Mouse (Mus musculus) stomach, postnatal 0 days (tissue): Measurements from ENCODE around the gene Rimbp2. TPM values are rescaled to one million over a fixed set of nuclear protein-coding genes. Genes with fewer than 3 reads are reported as not detected.

Experiments used
- ATAC-seq: fragments of 200-750 bp; cut with Nextera tagmentation; 2 replicates; pipeline ENCODE4 v1.8.0; 2017; ENCODE audit not compliant: low FRiP score, low TSS enrichment
- DNase-seq: peaks from one replicate; pipeline ENCODE4 v3.0.0-alpha.2; 2016; ENCODE audit warnings: low spot score
- H3K27ac ChIP-seq: fragments of 300-500 bp; sonication (generic); replicated peaks from 2 replicates; pipeline ENCODE4 v1.5.1; 2014; ENCODE audit warnings: mild to moderate bottlenecking, control low read depth
- H3K27me3 ChIP-seq: fragments of 300-500 bp; sonication (generic); 2 replicates; pipeline ENCODE4 v1.6.1; 2014; ENCODE audit warnings: low read length; ENCODE audit not compliant: control insufficient read depth, insufficient read depth
- H3K36me3 ChIP-seq: fragments of 300-500 bp; sonication (generic); 2 replicates; pipeline ENCODE4 v1.6.1; 2014; ENCODE audit warnings: low read length, mixed read lengths; ENCODE audit not compliant: control insufficient read depth, insufficient read depth
- H3K4me1 ChIP-seq: fragments of 300-500 bp; sonication (generic); replicated peaks from 2 replicates; pipeline ENCODE4 v1.6.1; 2014; ENCODE audit warnings: antibody characterized with exemption; ENCODE audit not compliant: control insufficient read depth, insufficient read depth
- H3K4me2 ChIP-seq: fragments of 300-500 bp; sonication (generic); replicated peaks from 2 replicates; pipeline ENCODE4 v1.6.1; 2014; ENCODE audit warnings: low read depth, mild to moderate bottlenecking, control low read depth, moderate library complexity
- H3K4me3 ChIP-seq: fragments of 300-500 bp; sonication (generic); 2 replicates; pipeline ENCODE4 v1.5.1; 2014; ENCODE audit warnings: low read depth, low read length, control low read depth
- H3K9ac ChIP-seq: fragments of 300-500 bp; sonication (generic); 2 replicates; pipeline ENCODE4 v1.6.1; 2014; ENCODE audit warnings: mild to moderate bottlenecking, low read length, control low read depth, mixed read lengths
- H3K9me3 ChIP-seq: fragments of 300-500 bp; sonication (generic); 2 replicates; pipeline ENCODE4 v1.6.1; 2016; ENCODE audit warnings: low read length; ENCODE audit not compliant: control insufficient read depth
- CTCF ChIP-seq: IDR thresholded peaks from 2 replicates; pipeline ENCODE4 v1.5.1; 2016; ENCODE audit warnings: antibody characterized with exemption, low read depth, mild to moderate bottlenecking, moderate library complexity
- EP300 ChIP-seq: optimal IDR thresholded peaks from 2 replicates; pipeline ENCODE3; 2016; ENCODE audit warnings: antibody characterized with exemption
- WGBS: fragments of 180-500 bp; shearing (Covaris S2); extraction: QIAGEN DNeasy Blood & Tissue Kit; methylation state at CpG from one replicate; pipeline ENCODE4 v1.1.7; 2014; 5-methylcytosine and 5-hydroxymethylcytosine counted together
- polyA plus RNA-seq: library from polyadenylated mRNA; unstranded; fragments of >200 nt; fragmentation: Nextera tagmentation; extraction: Ambion mirVana; gene quantifications from 2 replicates; pipeline ENCODE4 v1.2.1, GENCODE M21; 2015

Rimbp2 gene
- polyA plus RNA-seq, 1 experiment from 2014 or later, result 0.17 TPM

DNA sequence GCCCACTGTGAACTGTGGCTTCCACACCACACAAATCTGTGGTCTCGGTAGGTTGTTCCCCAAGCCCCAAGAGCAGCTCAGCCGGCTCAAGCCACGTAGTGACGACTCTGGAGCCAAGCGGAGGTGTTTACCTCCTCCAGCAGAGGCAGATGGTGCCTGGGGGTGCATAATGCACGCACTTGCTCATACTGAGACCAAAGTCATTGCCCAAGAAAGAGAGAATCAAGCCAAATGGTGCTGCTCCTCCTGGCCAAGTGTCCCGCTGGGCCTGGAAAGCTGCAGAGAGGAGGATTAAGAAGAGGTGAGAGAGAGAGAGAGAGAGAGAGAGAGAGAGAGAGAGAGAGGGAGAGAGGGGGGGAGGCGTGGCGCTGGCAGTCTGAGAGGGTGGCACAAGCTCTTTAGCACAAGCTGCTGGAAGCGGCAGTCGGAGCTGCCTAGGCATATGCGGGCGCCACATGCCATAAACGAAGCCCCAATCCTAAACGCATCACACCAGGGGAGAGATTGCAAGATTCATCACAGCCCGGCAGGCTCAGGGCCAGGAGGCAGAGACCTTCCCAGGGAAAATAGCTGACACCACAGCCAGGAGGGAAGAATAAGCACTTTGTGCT lies 75.8 kb downstream of the Rimbp2 start:
- H3K27ac ChIP-seq, result no peak overlapping the region
- no peak for TF ChIP-seq EP300
- ATAC-seq, result no peak
- H3K9ac ChIP-seq, result no peak overlapping the region
- no peak for DNase-seq
- H3K36me3 ChIP-seq, result no peaks in the 10 kb centered on the region
- no peaks in the 10 kb centered on the region for H3K4me1 ChIP-seq
- no peak overlapping the region for H3K4me3 ChIP-seq
- H3K27me3 ChIP-seq, result no peaks in the 10 kb centered on the region
- no peaks in the 10 kb centered on the region for H3K9me3 ChIP-seq
- no peak overlapping the region for H3K4me2 ChIP-seq
- WGBS, result 15% methylated on average over 16 of the region's 16 CpGs

DNA sequence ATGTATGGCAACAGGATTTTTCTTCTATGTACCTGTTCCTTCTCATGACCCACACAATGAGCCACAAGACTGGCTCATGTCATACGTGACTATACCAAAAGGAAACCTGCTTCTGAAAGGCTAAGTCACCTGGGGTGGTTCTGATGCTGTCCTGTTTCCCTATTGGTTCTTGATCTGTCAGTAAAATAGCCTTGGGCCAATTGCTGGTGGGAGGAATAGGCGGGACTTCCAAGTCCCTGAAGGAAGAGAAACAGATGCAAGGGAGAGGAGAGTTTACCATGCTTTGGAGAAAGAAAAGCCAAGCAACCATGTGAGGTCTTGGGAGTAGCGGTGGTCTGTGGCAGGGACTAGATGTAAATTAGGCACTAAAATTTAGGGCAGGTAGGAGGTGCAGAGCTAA lies 81.6 kb downstream of the Rimbp2 start:
- no peaks in the 10 kb centered on the region for H3K27me3 ChIP-seq
- no peak overlapping the region for H3K9ac ChIP-seq
- ATAC-seq, result no peak
- no peaks in the 10 kb centered on the region for H3K9me3 ChIP-seq
- 57% methylated on average over 3 of the region's 3 CpGs for WGBS
- H3K4me2 ChIP-seq, result no peak overlapping the region
- H3K27ac ChIP-seq, result no peak overlapping the region
- H3K4me1 ChIP-seq, result no peaks in the 10 kb centered on the region
- DNase-seq, result no peak
- H3K36me3 ChIP-seq, result no peaks in the 10 kb centered on the region
- TF ChIP-seq EP300 (no peak), CTCF (no peak)
- no peak overlapping the region for H3K4me3 ChIP-seq

DNA sequence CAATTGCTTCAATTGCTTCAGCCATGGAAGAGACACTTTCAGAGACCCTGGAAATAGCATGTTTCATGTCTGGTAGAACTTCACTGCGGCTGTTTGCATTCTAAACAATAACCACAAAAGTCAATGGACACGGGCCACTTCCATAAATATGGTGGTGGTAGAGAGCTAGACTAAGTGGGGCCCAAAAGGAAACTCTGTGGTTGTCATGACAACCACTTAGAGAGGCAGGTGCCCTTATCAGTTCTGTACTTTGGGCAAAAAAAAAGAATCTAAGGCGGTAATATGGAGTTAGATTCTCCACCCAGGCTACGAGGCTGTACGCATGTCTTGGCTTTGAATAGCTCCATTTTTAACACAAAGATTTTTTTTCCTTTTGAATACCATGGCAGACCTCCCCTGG lies 86.5 kb downstream of the Rimbp2 start:
- no peak for ATAC-seq
- Histone ChIP-seq H3K4me1 (no peaks in the 10 kb centered on the region), H3K9ac (no peak overlapping the region), H3K27me3 (no peaks in the 10 kb centered on the region), H3K27ac (no peak overlapping the region), H3K4me2 (no peak overlapping the region), H3K4me3 (no peak overlapping the region), H3K9me3 (no peaks in the 10 kb centered on the region), H3K36me3 (no peaks in the 10 kb centered on the region)
- WGBS, result 66% methylated on average over 5 of the region's 5 CpGs
- DNase-seq, result no peak
- TF ChIP-seq EP300, result no peak
- TF ChIP-seq CTCF, result no peak

DNA sequence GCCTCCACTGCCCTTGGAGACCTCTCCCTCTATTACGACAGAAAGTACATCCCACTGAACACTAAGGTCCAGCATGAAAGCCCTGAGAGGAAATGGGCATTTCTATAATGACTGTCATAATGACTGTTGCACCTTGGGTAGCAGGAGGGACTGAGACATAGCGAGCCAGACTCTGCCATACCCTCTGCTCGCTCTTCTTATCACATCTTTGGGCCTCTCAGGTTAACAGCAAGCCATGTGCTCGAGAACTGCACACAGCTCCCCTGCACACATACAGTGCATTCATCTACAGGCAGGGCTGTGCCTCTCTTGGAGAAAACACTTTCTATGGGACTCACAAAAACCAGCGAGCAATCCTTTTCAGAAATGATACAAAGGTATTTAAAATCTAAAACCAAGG lies 87.0 kb downstream of the Rimbp2 start:
- no peak for ATAC-seq

DNA sequence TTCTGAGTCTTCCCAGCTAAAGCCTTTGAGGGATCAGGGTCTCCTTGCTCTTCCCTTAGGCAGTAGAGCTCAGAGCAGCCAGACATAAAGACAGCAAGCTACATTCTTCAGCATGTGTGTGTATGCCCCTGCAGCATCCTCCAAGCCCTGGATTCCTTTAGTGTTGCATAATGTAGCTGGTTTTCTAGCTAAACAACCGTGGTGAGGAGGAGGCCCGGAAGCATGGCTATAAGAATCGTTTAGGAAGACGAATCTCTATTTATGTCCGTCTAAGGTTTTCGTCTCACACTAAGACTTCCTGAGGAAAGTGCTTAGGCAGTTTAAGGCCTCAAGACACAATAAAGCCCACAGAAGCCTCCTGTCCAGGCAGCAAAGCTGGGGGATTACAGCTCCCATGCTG lies 89.8 kb downstream of the Rimbp2 start:
- WGBS, result 29% methylated on average over 6 of the region's 6 CpGs
- Histone ChIP-seq H3K4me1 (no peaks in the 10 kb centered on the region), H3K27ac (no peak overlapping the region), H3K36me3 (no peaks in the 10 kb centered on the region), H3K9me3 (no peaks in the 10 kb centered on the region), H3K27me3 (no peaks in the 10 kb centered on the region), H3K4me3 (no peak overlapping the region), H3K9ac (no peak overlapping the region), H3K4me2 (no peak overlapping the region)
- ATAC-seq (no peak), DNase-seq (no peak)
- no peak for TF ChIP-seq CTCF
- TF ChIP-seq EP300, result no peak

More for the DNA sequence above, 87.0 kb downstream of the Rimbp2 start:
- Histone ChIP-seq H3K9me3 (no peaks in the 10 kb centered on the region), H3K27me3 (no peaks in the 10 kb centered on the region), H3K9ac (no peak overlapping the region), H3K4me2 (no peak overlapping the region), H3K4me3 (no peak overlapping the region), H3K27ac (no peak overlapping the region), H3K4me1 (no peaks in the 10 kb centered on the region), H3K36me3 (no peaks in the 10 kb centered on the region)
- TF ChIP-seq EP300 (no peak), CTCF (no peak)
- 70% methylated on average over 5 of the region's 5 CpGs for WGBS
- no peak for DNase-seq

DNA sequence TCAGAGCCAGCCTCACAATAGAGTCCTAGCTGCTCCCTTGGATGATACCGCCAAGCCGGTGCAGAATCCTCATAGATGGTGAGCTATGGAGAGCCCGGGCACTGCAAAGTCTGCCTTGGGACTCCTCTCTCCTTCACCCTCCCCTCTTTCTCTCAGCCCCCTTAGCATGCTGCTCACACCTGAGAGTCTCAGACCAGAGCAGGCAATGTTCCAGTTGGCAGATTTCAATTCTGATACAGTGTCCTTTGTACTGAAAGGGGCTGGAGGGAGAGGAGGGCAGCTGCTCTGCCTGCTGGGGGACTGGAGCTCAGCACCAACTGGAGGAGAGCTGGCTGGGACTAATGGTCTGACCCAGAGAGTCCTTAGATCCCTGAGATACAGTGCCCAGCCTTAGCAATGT lies 92.4 kb downstream of the Rimbp2 start:
- H3K4me1 ChIP-seq, result no peaks in the 10 kb centered on the region
- WGBS, result 92% methylated on average over 3 of the region's 3 CpGs
- DNase-seq (no peak), ATAC-seq (no peak)
- no peaks in the 10 kb centered on the region for H3K9me3 ChIP-seq
- no peak for TF ChIP-seq CTCF
- TF ChIP-seq EP300, result no peak
- H3K4me2 ChIP-seq, result no peak overlapping the region
- H3K27ac ChIP-seq, result no peak overlapping the region
- H3K27me3 ChIP-seq, result no peaks in the 10 kb centered on the region
- no peak overlapping the region for H3K9ac ChIP-seq
- no peak overlapping the region for H3K4me3 ChIP-seq
- no peaks in the 10 kb centered on the region for H3K36me3 ChIP-seq
